Mouse (Mus musculus) lung, postnatal 14 days (tissue): Measurements from ENCODE around the gene Gm11444.

Experiments
- DNase-seq: peaks from one replicate; pipeline ENCODE4 v3.0.0; 2021

Gene Gm11444

GRCm38 (mm10) chr11:85811229-85811628 is 38.9 kb downstream of the Gm11444 start:
- DNase-seq, result no peak

GRCm38 (mm10) chr11:85807353-85807752 is 42.8 kb downstream of the Gm11444 start:
- DNase-seq, result no peak

GRCm38 (mm10) chr11:85805779-85806178 is 44.4 kb downstream of the Gm11444 start:
- no peak for DNase-seq

- DNase-seq, result no peak
Measured at GRCm38 (mm10) chr11:85804048-85804447, 46.1 kb downstream of the Gm11444 start.

GRCm38 (mm10) chr11:85800380-85800779 is 49.8 kb downstream of the Gm11444 start:
- no peak for DNase-seq

GRCm38 (mm10) chr11:85799856-85800255 is 50.3 kb downstream of the Gm11444 start:
- no peak for DNase-seq

GRCm38 (mm10) chr11:85799456-85799855 is 50.7 kb downstream of the Gm11444 start:
- no peak for DNase-seq
